Mouse (Mus musculus): ENCODE results near the gene Ofcc1. TPM values are rescaled to one million over a fixed set of nuclear protein-coding genes. Genes with fewer than 3 reads are reported as not detected.

Gene Ofcc1
- polyA plus RNA-seq, 1 experiment, result not detected

DNA sequence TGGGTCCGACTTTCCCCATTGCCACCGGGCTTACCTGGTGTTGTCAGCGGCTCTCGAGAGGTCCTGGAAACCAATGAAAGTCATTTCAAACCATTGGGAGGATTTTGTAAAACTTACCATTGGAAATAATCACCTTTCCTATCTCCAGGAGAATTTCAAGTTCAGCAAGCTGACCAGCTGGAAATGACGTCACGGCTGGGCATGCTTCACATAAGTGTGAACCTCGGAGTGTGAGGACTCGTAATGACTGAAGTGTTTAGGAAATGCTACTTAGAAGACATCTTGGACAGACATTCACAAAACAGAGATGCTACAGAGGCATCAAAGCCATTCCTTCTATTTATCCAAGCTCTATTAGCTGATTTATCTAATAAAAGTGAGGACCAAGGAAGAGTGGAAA lies 361.0 kb downstream of the Ofcc1 start:
- no peak for DNase-seq (ENCODE audit: low spot score)

DNA sequence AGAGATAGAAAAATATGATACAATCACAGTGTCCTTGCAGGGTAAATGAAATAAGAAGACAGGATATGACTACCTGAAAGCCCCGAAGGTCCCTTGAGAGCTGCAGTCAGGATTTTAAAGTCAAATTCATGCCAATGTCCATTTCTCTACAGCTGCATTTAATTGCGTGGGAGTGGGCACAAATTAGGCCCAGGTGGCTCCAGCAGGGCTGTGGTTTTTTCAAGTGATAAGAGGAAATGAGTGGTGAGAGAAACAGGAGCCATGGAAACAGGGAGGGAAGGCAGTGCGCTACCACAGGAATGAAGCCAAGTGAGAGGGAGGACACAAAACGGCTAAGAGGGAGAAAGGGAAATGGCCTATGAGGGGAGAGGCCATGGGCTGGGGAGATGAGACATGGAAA lies 363.3 kb downstream of the Ofcc1 start:
- DNase-seq (ENCODE audit: low spot score), result no peak

DNA sequence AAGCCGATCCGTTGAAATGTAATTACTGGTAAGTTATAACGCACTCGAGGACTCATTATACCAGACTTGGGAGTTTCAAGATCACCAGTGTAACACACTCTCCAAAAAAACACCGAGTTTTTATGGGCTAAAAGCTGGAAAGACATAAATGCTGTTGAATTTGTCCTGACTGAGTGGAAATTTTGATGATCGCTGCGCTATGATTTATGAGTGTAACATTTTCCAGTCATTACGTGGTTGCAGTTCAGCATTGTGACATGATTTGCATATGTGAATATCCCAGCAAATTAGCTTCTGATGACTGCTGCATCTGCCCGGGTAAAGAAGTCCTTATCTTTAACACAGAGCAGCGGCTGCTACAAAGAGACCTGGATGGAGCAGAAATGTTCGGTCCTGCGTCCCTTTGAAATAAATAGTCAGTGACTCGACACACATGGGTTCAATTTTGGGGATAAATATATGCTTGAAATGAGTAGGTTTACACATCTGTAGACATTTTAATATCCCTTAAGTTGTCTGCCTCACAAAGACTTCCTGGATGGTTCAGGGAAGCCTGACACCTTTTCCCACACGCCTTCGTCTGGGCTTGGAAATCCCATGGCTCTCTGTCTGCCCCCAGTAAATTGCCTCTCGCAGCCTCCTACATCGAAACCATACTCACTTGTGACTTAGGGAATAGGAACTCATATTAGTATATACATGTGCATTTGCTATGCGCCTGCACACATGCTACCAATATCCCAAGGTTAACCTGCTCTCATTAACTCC lies 381.8 kb downstream of the Ofcc1 start:
- DNase-seq (ENCODE audit: low spot score), result no peak

DNA sequence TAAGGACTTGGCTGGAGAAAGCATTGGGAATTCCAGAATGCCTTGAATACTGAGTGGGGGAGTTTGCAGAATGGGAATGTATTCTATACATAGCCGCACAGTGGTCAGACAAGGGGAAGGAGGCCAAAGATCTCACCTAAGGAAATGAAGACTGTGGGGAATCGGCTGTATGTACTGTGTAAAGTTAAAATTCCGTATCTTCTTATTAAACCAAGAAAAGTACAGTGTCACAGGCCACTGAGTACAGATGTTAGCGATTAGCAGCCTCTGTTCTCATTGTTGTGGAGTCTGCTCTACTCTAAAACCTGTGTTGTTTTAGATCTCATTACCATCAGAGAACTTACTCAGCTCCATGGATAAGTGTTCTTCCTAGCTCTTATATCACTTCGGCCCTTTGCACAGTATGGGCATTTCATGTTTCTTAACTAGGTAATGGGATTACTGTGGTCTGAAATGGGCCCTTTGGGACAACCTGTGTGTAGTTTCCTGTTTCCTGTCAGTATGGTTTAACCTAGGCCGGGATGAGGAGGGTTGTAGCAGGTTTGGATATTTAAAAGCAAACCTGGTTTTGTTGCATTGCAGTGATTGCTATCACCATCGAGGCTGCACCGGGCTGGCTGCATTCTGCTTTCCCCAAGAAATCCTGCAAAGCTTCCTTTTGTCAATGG lies 392.8 kb downstream of the Ofcc1 start:
- DNase-seq (ENCODE audit: low spot score), result no peak

DNA sequence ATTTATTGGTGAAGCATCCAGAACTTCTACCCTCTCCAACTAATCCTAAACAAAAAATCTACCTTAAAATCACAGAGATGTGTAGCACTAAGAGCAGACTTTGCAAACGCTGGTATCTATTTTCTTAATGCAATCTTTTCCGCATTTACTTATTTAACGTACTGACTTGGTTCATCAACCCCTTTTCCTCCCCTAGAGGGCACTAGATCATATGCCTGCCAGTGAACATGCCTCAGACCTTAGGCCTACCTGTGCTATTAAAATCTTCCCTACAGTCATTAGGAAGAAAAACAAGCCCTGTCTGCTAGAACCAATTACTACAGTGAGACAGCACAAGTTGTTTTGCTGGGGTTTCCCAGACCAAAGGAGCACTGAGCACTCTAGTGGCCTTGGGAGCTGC lies 404.0 kb downstream of the Ofcc1 start:
- no peak for DNase-seq (ENCODE audit: low spot score)

DNA sequence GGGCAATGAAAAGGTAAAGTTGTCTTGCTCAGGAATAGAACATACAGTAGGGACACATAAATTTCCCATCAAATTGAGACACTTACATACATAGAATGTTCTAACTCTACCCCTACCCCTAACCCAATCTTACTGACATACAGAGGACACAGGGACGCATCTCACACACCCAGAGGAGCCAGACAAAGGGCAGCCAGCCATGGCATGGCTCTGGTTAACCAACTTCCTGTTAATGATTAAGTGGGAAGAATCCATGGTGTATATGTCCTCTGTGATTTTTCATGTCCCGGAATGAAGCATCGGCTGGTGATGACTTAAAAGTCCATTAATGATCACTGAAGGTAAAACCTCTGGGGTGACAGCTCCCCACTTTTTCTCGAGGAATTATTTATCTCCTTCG lies 405.2 kb downstream of the Ofcc1 start:
- DNase-seq (ENCODE audit: low spot score), result no peak
